Mouse (Mus musculus) liver, embryonic 11.5 days (tissue): ENCODE measurements around the gene Gpr171. TPM values are rescaled to one million over a fixed set of nuclear protein-coding genes. Genes with fewer than 3 reads are reported as not detected.

Source experiments
- ATAC-seq: fragments of 200-750 bp; cut with Nextera tagmentation; replicated peaks from 2 replicates; pipeline ENCODE4 v1.8.0; 2017; ENCODE audit warnings: moderate number of reproducible peaks, mild to moderate bottlenecking, moderate TSS enrichment, moderate library complexity; ENCODE audit not compliant: low FRiP score
- DNase-seq: peaks from one replicate; pipeline ENCODE4 v3.0.0-alpha.2; 2017; ENCODE audit warnings: low spot score
- H3K27ac ChIP-seq: fragments of 300-500 bp; sonication (generic); 2 replicates; pipeline ENCODE4 v1.5.1; 2014; ENCODE audit warnings: mild to moderate bottlenecking, low read depth, low read length, control low read depth
- H3K27me3 ChIP-seq: fragments of 300-500 bp; sonication (generic); replicated peaks from 2 replicates; pipeline ENCODE4 v1.6.1; 2014; ENCODE audit warnings: low read length, mixed read lengths; ENCODE audit not compliant: control insufficient read depth, insufficient read depth
- H3K36me3 ChIP-seq: fragments of 300-500 bp; sonication (generic); 2 replicates; pipeline ENCODE4 v1.6.1; 2014; ENCODE audit warnings: mild to moderate bottlenecking, low read length, moderate library complexity, mixed read lengths; ENCODE audit not compliant: control insufficient read depth, insufficient read depth
- H3K4me1 ChIP-seq: fragments of 300-500 bp; sonication (generic); replicated peaks from 2 replicates; pipeline ENCODE4 v1.6.1; 2014; ENCODE audit warnings: low read length, mixed read lengths; ENCODE audit not compliant: control insufficient read depth, insufficient read depth
- H3K4me2 ChIP-seq: fragments of 300-500 bp; sonication (generic); 2 replicates; pipeline ENCODE4 v1.6.1; 2014; ENCODE audit warnings: mild to moderate bottlenecking, control low read depth, moderate library complexity
- H3K4me3 ChIP-seq: fragments of 300-500 bp; sonication (generic); 2 replicates; pipeline ENCODE4 v1.5.1; 2014; ENCODE audit warnings: low read depth, low read length, control low read depth
- H3K9ac ChIP-seq: fragments of 300-500 bp; sonication (generic); 2 replicates; pipeline ENCODE4 v1.6.1; 2014; ENCODE audit warnings: low read depth, low read length, control low read depth
- H3K9me3 ChIP-seq: fragments of 300-500 bp; sonication (generic); 2 replicates; pipeline ENCODE4 v1.6.1; 2016; ENCODE audit warnings: low read length, inconsistent platforms, mixed read lengths; ENCODE audit not compliant: control insufficient read depth
- WGBS: fragments of 180-500 bp; shearing (Covaris S2); extraction: QIAGEN DNeasy Blood & Tissue Kit; methylation state at CpG from one replicate; pipeline ENCODE4 v1.1.7; 2014; 5-methylcytosine and 5-hydroxymethylcytosine counted together
- polyA plus RNA-seq: library from polyadenylated mRNA; unstranded; fragments of >200 nt; fragmentation: Nextera tagmentation; extraction: Ambion mirVana; gene quantifications from 2 replicates; pipeline ENCODE4 v1.2.1, GENCODE M21; 2014

Gene Gpr171
- polyA plus RNA-seq, 1 experiment from 2014 or later: 2.8 TPM

DNA sequence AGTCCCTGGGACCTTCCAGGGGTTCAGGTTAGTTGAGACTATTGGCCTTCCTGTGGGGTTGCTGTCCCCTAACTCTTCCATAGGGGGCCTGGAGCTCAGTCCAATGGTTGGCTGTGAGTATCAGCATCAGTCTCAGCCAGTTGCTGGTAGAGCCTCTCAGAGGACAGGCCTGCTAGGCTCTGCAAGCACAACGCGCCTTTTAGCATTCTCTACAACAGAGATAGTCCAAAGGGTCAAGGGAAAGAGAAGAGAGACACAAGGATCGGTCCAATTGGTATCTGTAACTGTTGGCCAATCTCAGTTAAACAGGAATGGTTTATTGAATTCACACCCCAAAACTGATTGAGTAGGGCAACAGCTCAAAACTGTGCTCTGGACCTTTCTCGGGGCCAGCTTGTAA lies 5.8 kb upstream of the Gpr171 start:
- DNase-seq (no peak), ATAC-seq (no peak)
- no peak overlapping the region for H3K4me2 ChIP-seq
- no peak overlapping the region for H3K9ac ChIP-seq
- no peaks in the 10 kb centered on the region for H3K9me3 ChIP-seq
- H3K36me3 ChIP-seq: no peaks in the 10 kb centered on the region
- WGBS: 92% methylated on average over 4 of the region's 4 CpGs
- no peak overlapping the region for H3K4me3 ChIP-seq
- H3K27ac ChIP-seq: no peak overlapping the region
- peaks cover 12% of the 10 kb centered on the region for H3K4me1 ChIP-seq
- H3K27me3 ChIP-seq: no peaks in the 10 kb centered on the region

DNA sequence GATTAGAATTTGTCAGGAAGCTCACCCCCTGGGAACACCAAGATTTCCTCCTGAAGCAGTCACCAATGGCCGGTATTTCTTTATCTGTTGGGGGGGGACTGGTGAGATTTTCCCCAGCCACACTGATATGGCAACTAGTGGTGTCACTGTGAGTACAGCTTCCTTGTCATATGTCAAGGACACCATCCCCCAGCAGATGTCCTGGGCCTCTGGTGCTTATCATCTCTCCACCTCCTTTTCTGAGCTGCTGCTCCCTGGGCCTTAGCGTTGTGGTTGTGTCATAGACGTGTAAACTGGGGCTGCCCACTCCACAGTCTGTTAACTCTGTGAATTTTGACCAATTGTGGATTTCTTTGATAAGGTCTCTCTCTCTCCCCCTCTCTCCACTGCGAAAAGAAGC lies 2.8 kb upstream of the Gpr171 start:
- 30% methylated on average over 4 of the region's 4 CpGs for WGBS

GRCm38 (mm10) chr3:59102146-59102545 lies 525 bp upstream of the Gpr171 start:
- peaks cover 16% of the 10 kb centered on the region for H3K4me1 ChIP-seq
- no peak overlapping the region for H3K4me3 ChIP-seq
- no peak overlapping the region for H3K9ac ChIP-seq
- H3K36me3 ChIP-seq: no peaks in the 10 kb centered on the region
- no peaks in the 10 kb centered on the region for H3K9me3 ChIP-seq
- no peaks in the 10 kb centered on the region for H3K27me3 ChIP-seq
- no peak overlapping the region for H3K4me2 ChIP-seq
- no peak overlapping the region for H3K27ac ChIP-seq
- DNase-seq: no peak
- WGBS: 73% methylated on average over 2 of the region's 2 CpGs
- no peak for ATAC-seq

More for the DNA sequence above, 2.8 kb upstream of the Gpr171 start:
- no peak overlapping the region for H3K4me2 ChIP-seq
- no peak overlapping the region for H3K27ac ChIP-seq
- H3K9ac ChIP-seq: no peak overlapping the region
- H3K4me1 ChIP-seq: peaks cover 12% of the 10 kb centered on the region
- ATAC-seq (peak; percentile 88), DNase-seq (no peak)
- H3K27me3 ChIP-seq: no peaks in the 10 kb centered on the region
- H3K9me3 ChIP-seq: no peaks in the 10 kb centered on the region
- no peaks in the 10 kb centered on the region for H3K36me3 ChIP-seq
- H3K4me3 ChIP-seq: no peak overlapping the region

DNA sequence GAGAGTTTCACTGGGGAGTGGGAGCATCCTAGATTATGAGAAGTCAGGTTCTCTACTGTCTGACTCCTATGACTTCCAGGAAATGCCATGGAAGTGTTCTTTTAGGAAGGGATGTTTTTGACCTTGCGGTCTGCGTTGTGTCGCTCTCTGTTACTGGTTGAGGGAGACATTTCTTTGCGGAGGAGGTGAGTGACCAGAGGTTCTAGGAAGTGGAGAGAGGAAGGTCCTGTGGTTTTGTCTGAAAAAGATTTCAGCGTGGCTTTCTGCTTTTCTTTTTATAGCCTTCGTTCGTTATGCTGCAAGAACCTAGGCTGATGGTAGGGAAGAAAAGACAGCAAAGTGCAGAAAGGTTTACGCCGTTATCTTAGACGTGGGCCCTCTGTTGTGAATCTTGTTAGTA lies 3.1 kb downstream of the Gpr171 start:
- no peak overlapping the region for H3K9ac ChIP-seq
- no peak for DNase-seq
- H3K27me3 ChIP-seq: no peaks in the 10 kb centered on the region
- H3K4me2 ChIP-seq: no peak overlapping the region
- no peak overlapping the region for H3K4me3 ChIP-seq
- no peaks in the 10 kb centered on the region for H3K9me3 ChIP-seq
- peaks cover 3% of the 10 kb centered on the region; the same call in 1 of the 2 replicates for H3K4me1 ChIP-seq
- WGBS: 54% methylated on average over 10 of the region's 10 CpGs
- H3K27ac ChIP-seq: no peak overlapping the region
- no peak for ATAC-seq
- H3K36me3 ChIP-seq: no peaks in the 10 kb centered on the region

DNA sequence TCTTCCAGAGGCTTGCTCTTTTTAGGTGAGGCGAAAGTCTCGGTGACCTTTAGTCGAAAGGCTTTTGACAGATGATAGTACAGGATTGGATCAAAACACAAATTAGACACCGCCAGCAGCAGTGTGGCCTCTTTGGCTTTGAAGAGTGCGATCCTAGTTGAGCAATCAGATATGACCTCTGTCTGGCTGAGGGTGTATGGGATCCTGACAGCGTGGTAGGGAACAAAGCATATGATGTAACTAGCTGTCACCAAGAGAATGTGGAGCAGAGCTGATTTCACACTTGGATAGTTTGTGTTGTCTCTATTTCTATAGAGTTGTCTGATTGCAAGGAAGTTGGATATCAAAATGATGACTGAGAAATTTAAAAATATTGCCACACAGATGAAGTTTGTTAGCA lies 4.2 kb downstream of the Gpr171 start:
- ATAC-seq: 0 out of 2 replicates have a peak, but pooled peaks have one; percentile 34
- 65% methylated on average over 6 of the region's 6 CpGs for WGBS

GRCm38 (mm10) chr3:59092702-59093101 lies 8.9 kb downstream of the Gpr171 start:
- WGBS: 82% methylated on average over 11 of the region's 11 CpGs
- Histone ChIP-seq H3K9me3 (no peaks in the 10 kb centered on the region), H3K36me3 (no peaks in the 10 kb centered on the region), H3K27ac (no peak overlapping the region), H3K9ac (no peak overlapping the region), H3K4me2 (no peak overlapping the region), H3K4me1 (peaks cover 1% of the 10 kb centered on the region; the same call in 1 of the 2 replicates), H3K4me3 (no peak overlapping the region), H3K27me3 (no peaks in the 10 kb centered on the region)
- ATAC-seq: no peak
- DNase-seq: no peak

More for the DNA sequence above, 4.2 kb downstream of the Gpr171 start:
- H3K36me3 ChIP-seq: no peaks in the 10 kb centered on the region
- no peak overlapping the region for H3K4me3 ChIP-seq
- H3K27ac ChIP-seq: no peak overlapping the region
- DNase-seq: no peak
- H3K4me2 ChIP-seq: no peak overlapping the region
- peaks cover 3% of the 10 kb centered on the region; the same call in 1 of the 2 replicates for H3K4me1 ChIP-seq
- no peaks in the 10 kb centered on the region for H3K27me3 ChIP-seq
- H3K9me3 ChIP-seq: no peaks in the 10 kb centered on the region
- no peak overlapping the region for H3K9ac ChIP-seq

GRCm38 (mm10) chr3:59080919-59081318 lies 20.7 kb downstream of the Gpr171 start:
- H3K9me3 ChIP-seq: no peaks in the 10 kb centered on the region
- DNase-seq (no peak), ATAC-seq (0 out of 2 replicates have a peak, but pooled peaks have one; percentile 26)
- H3K27me3 ChIP-seq: no peaks in the 10 kb centered on the region
- H3K4me1 ChIP-seq: peaks cover 7% of the 10 kb centered on the region; the same call in 1 of the 2 replicates
- no peak overlapping the region for H3K4me2 ChIP-seq
- no peak overlapping the region for H3K4me3 ChIP-seq
- no peak overlapping the region for H3K9ac ChIP-seq
- 17% methylated on average over 7 of the region's 7 CpGs for WGBS
- H3K27ac ChIP-seq: no peak overlapping the region
- no peaks in the 10 kb centered on the region for H3K36me3 ChIP-seq

DNA sequence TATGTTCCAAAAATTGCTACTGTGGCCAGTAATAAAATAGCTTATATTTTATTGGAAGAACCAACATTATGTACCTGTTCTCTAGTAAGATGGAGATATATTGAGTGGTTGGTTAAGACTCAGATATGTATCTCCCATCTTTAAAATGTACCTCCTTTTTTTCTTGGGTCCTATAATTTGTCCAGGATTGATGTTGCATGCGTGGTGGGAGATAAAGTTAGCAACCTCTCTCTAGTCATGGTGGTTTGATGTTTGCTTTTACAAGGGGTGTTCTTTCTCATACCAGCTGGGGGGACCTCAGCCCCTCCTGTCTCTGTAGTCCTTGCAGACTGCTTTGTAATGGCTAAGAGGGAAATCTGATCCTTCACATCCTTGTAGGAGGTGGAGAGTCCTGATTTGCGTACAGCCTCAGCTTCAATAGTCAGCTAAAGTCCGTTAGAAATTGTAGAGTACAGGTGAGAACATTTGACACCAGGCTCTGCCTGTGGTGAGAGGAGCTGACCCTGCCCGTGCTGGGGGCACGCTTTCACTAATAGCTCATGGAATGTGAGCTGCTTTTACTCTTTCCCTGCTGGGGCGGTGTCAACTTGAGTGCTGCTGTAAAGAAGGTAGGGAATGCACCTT lies 21.2 kb downstream of the Gpr171 start:
- ATAC-seq: no peak
- no peaks in the 10 kb centered on the region for H3K36me3 ChIP-seq
- no peak overlapping the region for H3K27ac ChIP-seq
- H3K4me2 ChIP-seq: no peak overlapping the region
- WGBS: 32% methylated on average over 6 of the region's 6 CpGs
- H3K4me1 ChIP-seq: peaks cover 7% of the 10 kb centered on the region; the same call in 1 of the 2 replicates
- no peak for DNase-seq
- no peak overlapping the region for H3K4me3 ChIP-seq
- H3K9me3 ChIP-seq: no peaks in the 10 kb centered on the region
- no peaks in the 10 kb centered on the region for H3K27me3 ChIP-seq
- no peak overlapping the region for H3K9ac ChIP-seq

DNA sequence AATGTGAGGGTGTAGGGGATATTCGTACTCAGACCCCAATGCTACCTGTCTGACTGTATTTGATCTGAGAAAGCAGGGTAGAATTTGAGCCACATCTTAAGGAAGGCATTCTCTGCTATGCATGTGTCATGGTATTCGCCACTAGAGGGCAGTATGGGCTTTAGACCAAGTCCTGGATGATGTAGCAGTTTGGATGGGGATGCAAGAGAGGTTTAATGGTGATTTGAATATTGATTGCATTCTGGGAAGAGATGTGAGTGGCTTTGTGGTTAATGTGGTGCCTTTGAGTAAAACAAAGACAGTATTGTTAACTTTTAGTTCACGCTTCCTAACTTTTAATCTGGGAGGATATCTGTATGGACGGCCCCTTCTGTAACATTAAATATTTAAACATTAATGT lies 22.3 kb downstream of the Gpr171 start:
- no peak overlapping the region for H3K27ac ChIP-seq
- H3K4me1 ChIP-seq: peaks cover 7% of the 10 kb centered on the region; the same call in 1 of the 2 replicates
- no peak for DNase-seq
- no peaks in the 10 kb centered on the region for H3K27me3 ChIP-seq
- WGBS: 34% methylated on average over 4 of the region's 4 CpGs
- no peaks in the 10 kb centered on the region for H3K9me3 ChIP-seq
- H3K9ac ChIP-seq: no peak overlapping the region
- no peaks in the 10 kb centered on the region for H3K36me3 ChIP-seq
- no peak overlapping the region for H3K4me2 ChIP-seq
- ATAC-seq: peak; percentile 63
- H3K4me3 ChIP-seq: no peak overlapping the region
